Mouse (Mus musculus) frontal cortex, adult 2 months (tissue): ENCODE results near the gene Uimc1. TPM values are rescaled to one million over a fixed set of nuclear protein-coding genes. Genes with fewer than 3 reads are reported as not detected.

Experiments
- DNase-seq, 2 experiments: peaks; one replicate each; pipeline ENCODE4 v3.0.0; 2022; ENCODE audit warnings: low spot score in 1 of 2; ENCODE audit errors: extremely low spot score in 1 of 2
- polyA plus RNA-seq: library from polyadenylated mRNA; depleted of rRNA; stranded (reverse); fragments of >200 nt; gene quantifications from 2 replicates; pipeline ENCODE4 v1.2.3, GENCODE M21; 2012; rRNA removed

Uimc1 gene
- polyA plus RNA-seq, 1 experiment, result 22.8 TPM

- DNase-seq, result peak; percentile 62 to 81
These were observed 99.7 kb downstream of the Uimc1 start for GRCm38 (mm10) chr13:55000433-55000832.

GRCm38 (mm10) chr13:54997568-54997967, 102.5 kb downstream of the Uimc1 start:
- DNase-seq, result no peak

GRCm38 (mm10) chr13:54995161-54995560, 104.9 kb downstream of the Uimc1 start:
- no peak for DNase-seq

- no peak for DNase-seq
These were observed 105.5 kb downstream of the Uimc1 start for GRCm38 (mm10) chr13:54994576-54994975.

- no peak for DNase-seq
These were observed 107.9 kb downstream of the Uimc1 start for GRCm38 (mm10) chr13:54992215-54992614.

GRCm38 (mm10) chr13:54988181-54988760, 111.8 kb downstream of the Uimc1 start:
- no peak for DNase-seq

GRCm38 (mm10) chr13:54987405-54987804, 112.7 kb downstream of the Uimc1 start:
- DNase-seq, result no peak

- no peak for DNase-seq
These were observed 116.5 kb downstream of the Uimc1 start for GRCm38 (mm10) chr13:54983614-54984013.

- DNase-seq, result no peak
These were observed 117.1 kb downstream of the Uimc1 start for GRCm38 (mm10) chr13:54983001-54983400.

GRCm38 (mm10) chr13:54980957-54981356, 119.1 kb downstream of the Uimc1 start:
- peak in 1 of 2 experiments; percentile 53 for DNase-seq

- DNase-seq, result no peak
These were observed 121.3 kb downstream of the Uimc1 start for GRCm38 (mm10) chr13:54978804-54979203.

Other genes starting within 250 kb of the Uimc1 start
- 47.8 and 51.5 TPM in 2 replicates for gene Unc5a, start 150.9 kb downstream of the Uimc1 start, polyA plus RNA-seq
- gene Hk3, start 78.9 kb downstream of the Uimc1 start, polyA plus RNA-seq, result 1.2 and 1.9 TPM in 2 replicates
- 44.3 and 53.4 TPM in 2 replicates for gene Zfp346, start 5.0 kb upstream of the Uimc1 start, polyA plus RNA-seq
- gene Gm17617, start 33.2 kb upstream of the Uimc1 start, polyA plus RNA-seq, result not detected in 2 replicates
- 0.38 and 0.54 TPM in 2 replicates for gene Fgfr4, start 52.3 kb upstream of the Uimc1 start, polyA plus RNA-seq
- gene Nsd1, start 109.5 kb upstream of the Uimc1 start, polyA plus RNA-seq, result 38.3 and 41.3 TPM in 2 replicates
- 145 and 163 TPM in 2 replicates for gene Prelid1, start 220.2 kb upstream of the Uimc1 start, polyA plus RNA-seq
- gene Rab24, start 221.6 kb upstream of the Uimc1 start, polyA plus RNA-seq, result 142 and 148 TPM in 2 replicates
- 1.3 and 1.5 TPM in 2 replicates for gene Mxd3, start 229.5 kb upstream of the Uimc1 start, polyA plus RNA-seq